Mouse (Mus musculus): Measurements from ENCODE around the gene Rhebl1.

The Rhebl1 gene

DNA sequence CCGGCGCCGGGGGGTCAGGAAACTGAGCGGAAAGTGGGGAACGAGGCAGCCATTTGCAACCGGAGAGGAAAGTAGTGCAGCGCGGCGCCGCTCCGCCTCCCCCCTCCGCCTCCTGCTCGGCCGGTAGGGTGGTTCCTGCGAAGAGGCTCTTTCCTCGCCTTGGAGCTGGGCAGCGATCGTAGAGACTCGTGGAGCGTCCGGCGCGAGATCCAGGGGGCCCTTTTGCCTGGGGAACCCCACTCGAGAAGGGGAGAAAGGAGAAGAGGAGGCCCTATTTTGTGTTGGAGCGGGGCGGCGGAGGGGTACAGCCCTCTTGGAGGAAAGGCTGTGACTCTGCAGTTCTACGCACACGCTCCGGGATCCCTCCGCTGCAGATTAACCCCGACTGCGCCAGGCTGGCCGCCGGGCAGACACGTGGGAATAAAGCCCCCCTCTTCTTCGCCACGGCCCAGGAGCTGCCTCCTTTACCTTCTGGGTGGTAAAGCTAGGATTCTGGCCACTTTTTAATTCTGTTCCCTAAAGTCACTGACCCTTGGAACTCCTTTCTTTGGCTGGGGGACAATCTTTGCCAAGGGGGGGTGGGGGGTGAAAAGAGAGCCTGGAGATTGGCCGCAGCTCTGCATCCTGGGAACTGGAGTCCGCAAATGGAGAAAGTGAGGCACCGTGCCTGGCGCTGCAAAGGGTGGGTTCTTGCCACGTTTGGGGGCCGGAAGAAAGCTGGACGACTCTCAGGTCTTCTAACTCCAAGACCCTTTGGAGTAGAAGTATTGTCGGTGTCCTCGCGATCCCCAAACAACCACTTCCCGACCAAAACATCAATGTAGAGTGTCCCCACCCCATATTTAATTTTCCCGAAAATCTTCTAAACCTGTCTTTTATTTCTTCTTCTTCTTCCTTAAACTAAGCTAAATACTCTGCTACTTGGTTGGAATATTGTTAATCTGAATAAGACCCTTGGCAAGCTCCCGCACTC, 22.1 kb downstream of the Rhebl1 start:
- peak; percentile 93 to 99 for DNase-seq (ENCODE audit: inconsistent age in 2 of 2, low spot score in 1 of 2)

DNA sequence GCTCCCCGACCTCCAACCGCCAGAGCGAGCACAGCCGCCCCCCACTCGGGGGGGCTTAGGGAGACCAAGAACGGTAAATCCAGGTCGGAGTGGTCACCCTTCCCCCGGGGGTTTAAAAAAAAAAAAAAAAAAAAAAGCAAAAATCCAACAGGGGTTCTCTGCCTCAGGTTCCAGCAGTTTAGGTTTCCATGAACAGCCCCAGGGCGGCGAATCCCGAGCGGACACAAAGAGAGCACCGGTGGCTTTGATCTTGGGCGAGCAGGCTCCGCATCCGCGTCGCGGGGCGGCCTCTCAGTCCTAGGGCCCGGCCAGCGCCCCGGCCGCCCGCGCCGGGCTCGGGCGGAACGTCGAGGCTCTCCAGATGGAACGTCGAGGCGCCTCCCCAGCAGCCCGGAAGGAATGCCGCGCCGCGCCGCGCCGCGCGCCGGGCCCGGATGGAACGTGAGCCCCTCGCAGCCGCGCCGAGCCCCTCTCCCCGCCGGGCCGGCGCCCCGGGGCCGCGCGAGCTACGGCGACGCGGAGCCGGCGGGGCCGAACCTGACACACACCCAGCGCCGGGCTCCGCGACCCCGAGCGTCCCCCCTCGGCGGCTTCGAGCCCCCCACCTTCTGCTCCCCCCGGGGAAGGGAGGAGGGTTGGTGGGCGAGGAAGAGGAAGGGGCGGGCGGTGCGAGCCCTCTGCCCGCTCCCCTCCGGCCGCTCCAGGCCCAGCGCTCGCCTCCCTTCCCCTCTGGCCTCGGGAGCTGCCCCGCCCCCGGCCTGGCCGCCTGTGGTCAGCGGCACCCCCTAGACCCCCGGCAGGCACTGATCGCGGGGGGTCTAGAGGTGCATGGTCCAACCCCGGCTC, 23.0 kb downstream of the Rhebl1 start, which contains the start of gene Kmt2d:
Kmt2d (minus strand) TSS at position 135 of the 846 bp plus-strand sequence.
- DNase-seq (ENCODE audit: inconsistent age in 2 of 2, low spot score in 1 of 2): no peak

DNA sequence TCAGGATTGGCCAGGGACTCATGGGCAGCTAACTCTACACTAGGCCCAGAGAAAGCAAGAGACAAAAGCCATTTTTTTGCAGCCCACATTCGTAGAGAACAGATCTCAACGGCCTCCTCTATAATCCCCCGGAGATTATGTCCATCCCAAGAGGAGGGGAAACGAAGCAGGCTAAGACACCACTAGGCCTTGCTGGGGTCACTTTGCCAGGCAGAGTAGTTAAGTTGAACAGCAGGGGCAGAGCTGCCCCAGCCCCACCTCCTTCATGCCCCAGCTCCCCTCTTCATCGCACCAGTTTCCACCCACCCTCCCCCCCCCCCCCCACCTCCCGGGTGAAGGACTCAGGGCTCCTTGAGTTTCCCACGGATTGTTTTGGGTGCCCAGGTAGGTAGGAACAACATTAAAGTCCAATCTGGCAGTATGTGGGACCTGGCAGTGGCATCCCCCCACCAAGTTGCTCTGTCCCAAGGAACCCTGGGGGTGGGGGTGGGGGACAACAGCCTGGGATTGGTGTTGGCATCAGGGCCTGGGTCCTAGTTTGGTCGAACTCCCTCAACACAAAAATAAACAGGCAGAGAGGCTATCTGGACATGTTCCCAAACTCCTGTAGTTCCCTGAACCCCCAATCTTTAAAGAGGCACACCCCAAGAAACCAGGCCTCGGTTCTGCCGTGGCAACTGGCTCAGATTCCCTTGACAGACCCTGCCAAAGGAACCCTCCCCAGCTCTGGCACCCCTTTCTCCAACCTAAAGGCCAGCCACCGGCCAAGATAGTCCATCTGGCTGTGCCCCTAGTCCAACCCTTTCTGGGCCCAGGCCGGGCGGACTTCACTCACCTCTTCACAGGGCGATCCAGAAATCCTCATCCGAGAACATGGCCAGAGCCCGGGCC, 23.9 kb downstream of the Rhebl1 start:
- peak in 1 of 2 experiments; percentile 77 for DNase-seq (ENCODE audit: inconsistent age in 2 of 2, low spot score in 1 of 2)

DNA sequence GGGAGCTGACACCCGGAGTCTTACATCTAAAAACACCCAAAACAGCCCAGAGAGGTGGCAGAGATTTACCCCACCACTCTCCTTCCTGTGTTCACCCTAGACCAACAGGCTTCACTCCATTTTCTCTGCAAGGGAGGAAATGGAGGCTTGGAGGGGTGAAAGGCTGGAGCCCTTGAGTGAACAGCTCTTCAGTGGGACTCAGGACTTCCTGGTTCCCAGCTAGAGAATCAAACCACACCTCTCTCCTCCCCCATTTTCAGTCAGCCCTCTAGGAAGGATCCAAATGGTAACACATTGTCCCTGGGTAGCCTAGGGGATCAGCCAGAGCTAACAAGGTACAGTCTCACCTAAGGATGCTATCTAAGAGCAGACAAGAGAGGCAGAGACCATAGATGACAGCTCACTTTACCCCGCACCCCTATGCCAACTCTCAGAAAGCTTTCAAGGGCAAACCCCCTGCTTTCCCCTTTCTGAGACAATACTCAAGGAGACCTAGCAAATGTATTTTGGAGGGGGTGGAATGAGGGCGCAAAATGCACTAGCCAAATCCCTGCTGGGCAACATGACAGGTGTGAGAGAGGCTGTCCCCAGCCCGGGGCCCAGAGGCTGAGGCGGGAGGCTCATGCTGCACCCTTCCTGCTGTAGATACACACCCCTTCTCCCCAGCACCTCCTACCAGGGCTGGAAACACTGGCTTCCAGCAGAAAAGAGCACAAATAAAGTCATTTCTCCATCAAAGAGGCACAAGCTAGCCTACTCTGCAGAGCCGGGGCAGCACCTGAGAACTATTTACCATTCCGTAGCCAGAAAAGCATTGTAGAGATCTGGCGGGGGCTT, 24.8 kb downstream of the Rhebl1 start:
- DNase-seq (ENCODE audit: inconsistent age in 2 of 2, low spot score in 1 of 2): peak in 1 of 2 experiments; percentile 73

DNA sequence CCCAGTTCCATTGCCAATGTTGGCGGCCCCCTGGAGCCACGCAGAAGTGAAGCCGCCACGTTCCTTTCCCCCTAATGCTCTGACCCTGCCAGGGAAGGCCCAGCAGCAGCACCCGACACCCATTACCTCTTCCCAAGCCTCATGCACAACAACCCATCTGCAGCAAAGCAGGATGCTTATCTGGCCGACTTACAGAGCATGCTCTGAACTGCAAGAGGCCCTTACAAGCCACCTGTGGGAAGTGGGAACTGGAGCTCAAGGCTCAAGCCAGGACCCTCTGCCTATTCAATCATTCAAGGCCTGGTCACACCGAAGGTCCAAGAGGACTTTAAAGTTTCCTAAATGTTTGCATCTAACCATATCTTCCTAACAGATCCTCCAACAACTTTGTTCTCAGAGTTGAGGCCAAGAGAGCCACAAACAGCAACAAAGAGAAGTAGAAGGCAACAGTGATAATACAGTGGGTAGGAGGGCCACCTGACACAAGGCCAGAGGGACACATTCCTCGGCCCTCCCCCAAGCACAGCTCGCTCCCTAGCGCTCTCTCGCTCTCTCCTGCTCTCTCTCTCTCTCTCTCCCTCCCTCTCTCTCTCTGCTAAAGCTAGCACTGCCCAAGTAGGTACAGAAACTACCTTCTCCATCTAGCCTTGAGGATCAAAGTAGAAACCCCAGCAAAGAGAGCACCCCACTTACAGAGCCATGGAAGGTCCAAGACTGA, 25.8 kb downstream of the Rhebl1 start:
- DNase-seq (ENCODE audit: inconsistent age in 2 of 2, low spot score in 1 of 2): no peak

DNA sequence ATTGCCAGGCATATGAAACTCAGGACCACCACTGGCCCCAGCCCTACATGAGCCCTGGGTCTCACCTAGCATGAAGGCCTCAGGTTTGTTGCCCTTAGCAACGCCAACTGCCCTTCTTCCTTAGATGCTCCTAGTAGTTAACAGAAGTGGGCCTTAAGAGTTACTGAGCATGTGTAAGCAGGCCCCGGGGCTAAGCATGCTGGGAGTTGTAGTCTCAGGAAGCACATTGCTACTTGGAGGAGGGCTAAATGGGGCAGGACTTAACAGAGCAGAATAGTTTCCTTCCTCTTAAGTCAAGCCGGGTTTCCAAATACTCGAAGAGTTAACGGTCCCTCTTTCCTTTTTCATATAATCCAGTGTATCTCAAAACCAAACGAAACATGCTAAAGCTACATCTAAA, 27.0 kb downstream of the Rhebl1 start:
- peak; percentile 54 to 84 for DNase-seq (ENCODE audit: inconsistent age in 2 of 2, low spot score in 1 of 2)

DNA sequence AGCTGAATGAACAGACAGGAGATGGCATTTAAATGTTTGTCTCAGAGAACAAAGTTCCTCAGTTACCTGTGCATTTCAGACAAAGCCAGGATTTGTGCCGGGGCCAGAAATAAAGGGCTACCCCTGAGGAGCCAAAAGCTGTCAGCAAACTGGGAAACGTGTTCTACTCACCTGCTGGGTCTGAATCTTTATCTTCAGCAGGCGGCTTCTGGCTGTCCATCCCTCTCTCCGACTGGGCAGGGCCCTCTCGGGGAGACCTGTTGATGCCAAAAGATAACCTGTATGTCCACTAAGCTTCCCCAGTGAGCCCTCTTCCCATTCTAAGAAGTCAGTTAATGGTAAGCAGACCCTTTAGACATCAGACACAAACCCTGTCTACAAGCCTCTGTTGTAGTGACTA, 27.8 kb downstream of the Rhebl1 start:
- DNase-seq (ENCODE audit: inconsistent age in 2 of 2, low spot score in 1 of 2): no peak

DNA sequence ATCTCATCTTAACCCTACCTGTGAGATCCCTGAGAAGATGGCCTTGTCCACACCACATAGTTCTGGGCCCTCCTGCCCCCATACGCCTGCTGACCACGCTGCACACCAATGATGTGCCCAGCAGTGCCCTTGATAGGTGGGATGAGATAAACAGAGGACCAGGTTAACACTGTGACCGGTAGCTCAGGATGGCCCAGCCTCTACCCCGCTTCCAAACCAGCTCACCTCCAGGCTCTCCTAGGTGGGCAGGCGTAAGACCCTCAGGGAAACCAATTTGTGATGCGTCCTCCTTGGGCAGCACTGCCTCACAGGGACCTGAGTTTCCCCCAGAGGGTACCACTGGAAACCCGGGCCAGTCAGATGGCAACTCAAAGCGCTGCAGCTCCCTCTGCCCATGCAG, 28.6 kb downstream of the Rhebl1 start:
- DNase-seq (ENCODE audit: inconsistent age in 2 of 2, low spot score in 1 of 2): no peak

DNA sequence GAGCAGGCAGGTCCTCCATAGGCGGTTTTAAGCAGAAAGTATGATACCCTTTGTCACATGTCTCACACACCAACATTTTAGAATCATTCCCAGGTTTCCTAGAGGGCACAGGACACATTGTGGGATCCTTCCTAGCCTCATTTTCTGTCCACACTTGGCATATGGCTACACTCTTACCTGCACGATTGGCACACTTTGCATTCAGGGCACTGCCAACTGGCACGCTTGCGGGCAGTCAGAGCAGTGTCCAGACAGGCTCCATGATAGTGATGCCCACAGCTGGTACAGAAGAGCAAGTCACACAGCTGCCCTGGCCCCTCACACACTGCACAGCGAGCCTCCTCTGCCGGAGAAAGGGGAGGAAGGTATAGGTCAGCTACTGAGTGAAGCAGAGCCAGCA, 29.4 kb downstream of the Rhebl1 start:
- DNase-seq (ENCODE audit: inconsistent age in 2 of 2, low spot score in 1 of 2): no peak

DNA sequence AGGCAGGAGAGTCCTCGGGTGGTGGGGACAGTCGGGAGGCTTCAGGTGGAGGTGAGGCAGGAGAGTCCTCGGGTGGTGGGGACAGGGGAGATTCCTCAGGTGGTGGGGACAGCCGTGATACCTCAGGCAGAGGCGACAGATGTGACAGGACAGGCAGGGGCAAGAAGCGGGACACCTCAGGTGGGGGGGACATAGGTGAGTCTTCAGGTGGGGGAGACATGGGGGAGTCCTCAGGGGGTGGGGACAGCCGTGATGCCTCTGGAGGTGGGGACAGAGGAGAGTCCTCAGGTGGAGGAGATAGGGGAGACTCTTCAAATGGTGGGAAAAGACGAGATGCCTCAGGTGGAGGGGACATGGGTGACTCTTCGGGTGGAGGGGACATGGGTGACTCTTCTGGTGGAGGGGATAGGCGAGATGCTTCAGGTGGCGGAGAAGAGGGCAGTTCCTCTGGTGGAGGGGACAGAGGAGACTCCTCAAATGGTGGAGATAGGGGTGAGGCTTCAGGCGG, 30.8 kb downstream of the Rhebl1 start:
- no peak for DNase-seq (ENCODE audit: inconsistent age in 2 of 2, low spot score in 1 of 2)

DNA sequence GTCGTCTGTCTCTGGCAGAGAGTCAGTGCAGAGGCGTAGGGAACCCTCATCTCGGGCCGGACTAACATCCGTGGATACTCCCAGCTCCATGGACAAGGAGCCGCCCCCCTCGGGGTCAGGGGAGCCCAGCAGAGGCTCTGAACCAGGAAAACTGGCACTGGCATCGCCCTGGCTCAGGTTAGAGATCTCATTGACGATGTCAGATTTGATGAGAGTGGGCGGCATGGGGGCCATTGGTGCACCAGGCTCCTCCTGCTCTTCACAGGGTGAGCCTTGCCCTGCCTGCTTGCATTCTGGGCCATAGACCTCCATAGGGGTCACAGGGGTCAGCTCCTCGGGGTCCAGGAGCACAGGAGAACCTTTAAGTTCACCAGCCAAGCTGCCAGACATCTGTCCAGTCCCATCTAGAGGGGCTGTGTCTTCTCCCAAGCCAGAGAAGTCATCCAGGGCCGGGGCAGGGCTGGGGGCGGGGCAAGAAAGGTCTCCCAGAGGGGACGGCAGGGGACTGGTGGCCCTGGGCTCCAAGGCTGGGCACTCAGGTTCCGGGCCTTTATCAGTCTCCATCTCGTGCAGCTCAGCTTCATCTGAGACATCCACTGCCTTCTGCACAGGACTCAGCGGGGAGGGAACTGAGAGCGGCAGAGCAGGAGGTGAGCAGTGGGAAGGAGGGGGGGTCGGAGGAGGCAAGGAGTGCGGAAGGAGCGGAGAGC, 32.5 kb downstream of the Rhebl1 start:
- no peak for DNase-seq (ENCODE audit: inconsistent age in 2 of 2, low spot score in 1 of 2)

DNA sequence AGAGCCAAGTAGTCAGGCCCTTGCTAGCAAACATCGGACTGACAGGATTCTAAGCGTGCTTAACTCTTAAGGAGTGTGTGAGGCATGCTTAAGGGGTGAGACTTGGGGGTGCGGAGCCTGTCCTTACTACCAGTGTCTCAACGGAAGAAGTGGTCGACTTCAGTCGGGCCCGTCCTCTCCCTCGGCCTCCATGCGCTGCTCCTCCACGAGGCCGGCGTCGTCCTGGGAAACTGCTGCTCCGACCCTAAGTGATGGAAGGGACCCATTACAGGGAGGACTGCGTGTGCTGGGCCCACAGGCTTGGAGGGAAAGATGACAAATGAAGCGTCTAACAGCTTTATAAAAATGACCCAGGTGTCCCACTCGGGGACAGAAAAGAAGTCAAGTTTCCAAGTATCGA, 33.4 kb downstream of the Rhebl1 start:
- no peak for DNase-seq (ENCODE audit: inconsistent age in 2 of 2, low spot score in 1 of 2)

DNA sequence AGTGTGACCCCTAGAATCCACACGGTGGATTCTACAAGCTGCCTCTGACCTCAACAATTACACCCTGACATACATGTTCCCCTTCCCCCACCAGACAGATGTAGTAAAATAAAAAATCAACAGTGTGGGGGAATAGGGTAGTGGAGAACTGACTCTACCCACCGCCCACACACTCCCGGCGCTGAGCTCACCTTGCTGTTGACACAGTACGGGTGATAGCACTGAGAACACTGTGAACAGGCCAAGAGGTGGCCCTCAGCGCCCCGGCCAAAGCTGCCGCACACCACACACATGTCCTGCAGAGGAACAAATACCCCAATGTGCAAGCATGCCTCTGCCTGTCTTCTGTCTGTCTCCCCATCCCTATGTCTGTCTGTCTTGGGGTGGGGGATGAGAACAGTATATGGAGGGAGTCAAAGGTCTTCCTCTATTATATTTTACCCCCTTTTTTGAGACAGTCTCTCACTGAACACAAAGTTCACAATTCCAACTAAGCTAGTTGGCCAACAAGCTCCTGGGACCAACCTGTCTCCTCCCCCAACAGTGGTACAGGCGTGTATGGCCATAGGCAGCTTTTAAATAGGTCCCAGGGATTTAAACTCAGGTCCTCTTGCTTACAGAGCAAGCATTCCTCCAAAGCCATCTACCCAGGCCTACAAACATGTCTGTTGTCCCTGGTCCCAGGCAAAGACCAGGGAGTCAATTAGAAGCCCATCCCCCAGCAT, 34.9 kb downstream of the Rhebl1 start:
- no peak for DNase-seq (ENCODE audit: inconsistent age in 2 of 2, low spot score in 1 of 2)

DNA sequence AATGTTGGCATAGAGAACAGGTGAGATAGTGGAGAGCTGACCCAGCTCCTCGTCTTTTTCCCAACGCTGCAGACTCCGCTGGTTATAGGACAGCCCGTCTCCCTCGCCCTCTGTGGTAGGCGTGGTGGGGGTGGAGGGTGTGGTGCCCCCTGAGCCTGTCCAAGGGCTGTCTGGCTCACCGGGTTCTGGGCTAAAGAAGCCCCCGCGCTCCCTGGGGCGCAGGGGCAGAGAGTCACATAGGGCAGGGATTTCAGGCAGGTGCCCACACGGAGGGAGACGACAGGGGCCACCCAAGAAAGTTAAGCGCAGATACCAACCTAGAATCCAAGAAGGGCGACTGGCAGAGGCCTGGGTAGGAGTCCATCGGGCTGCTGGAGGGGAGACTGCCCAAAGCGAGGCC, 40.1 kb downstream of the Rhebl1 start:
- DNase-seq (ENCODE audit: inconsistent age in 2 of 2, low spot score in 1 of 2): peak in 1 of 2 experiments; percentile 6

DNA sequence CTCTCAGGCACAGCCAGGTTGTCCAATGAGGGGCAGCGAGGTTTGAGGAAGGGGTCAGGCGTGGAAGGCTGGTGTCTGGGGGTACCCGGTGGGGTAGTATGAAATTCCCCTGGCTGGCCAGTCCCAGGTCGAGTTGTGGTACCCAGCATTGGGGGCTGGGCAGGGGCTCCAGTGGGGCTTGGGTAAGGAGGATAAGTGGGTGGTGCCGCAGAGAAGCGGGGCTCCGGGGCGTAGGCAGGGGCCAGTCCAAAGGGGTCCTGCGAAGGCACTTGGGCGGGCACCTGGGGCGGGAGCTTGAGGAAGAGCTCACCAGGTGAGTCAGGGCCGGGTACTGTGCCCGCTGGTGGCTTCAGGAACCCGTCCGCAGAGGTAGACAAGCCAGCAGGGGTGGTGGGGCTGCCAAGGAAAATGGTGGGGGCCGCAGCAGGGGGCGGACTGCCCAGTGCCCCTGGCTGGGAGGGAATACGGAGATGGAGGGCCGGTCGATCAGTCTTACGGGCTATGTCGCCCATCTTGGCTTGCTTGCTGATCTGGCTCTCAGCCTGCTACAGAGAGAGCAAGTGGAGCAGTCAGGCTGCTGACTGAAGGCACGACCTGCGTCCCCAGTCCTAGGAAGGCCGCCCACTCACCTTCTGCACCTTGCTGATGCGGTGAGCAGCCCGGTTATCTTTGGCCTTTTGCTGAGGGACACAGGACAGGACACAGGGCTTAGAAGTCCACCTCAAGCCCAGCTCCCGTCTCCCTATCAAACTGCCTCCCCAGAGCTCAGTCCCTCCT, 41.0 kb downstream of the Rhebl1 start:
- peak in 1 of 2 experiments; percentile 19 for DNase-seq (ENCODE audit: inconsistent age in 2 of 2, low spot score in 1 of 2)

DNA sequence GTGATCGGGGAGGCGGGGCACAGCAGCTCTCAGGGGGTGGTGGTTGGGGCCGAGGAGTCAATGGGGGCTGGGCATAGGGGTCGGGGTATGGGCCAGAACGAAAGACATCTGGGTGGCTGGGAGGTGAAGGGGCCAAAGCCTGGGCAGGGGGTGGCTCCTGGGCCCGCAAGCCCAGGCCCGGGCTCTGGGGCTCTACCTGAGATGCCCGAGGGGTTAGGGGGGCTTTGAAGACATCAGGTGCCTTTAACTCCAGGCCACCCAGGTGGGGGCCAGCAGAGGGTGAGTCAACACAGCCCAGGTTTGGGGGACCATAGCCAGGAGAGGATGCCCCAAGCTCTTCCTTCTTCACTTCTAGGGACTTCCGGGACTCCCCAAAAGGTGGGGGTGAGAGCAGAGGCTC, 41.6 kb downstream of the Rhebl1 start:
- DNase-seq (ENCODE audit: inconsistent age in 2 of 2, low spot score in 1 of 2): no peak

DNA sequence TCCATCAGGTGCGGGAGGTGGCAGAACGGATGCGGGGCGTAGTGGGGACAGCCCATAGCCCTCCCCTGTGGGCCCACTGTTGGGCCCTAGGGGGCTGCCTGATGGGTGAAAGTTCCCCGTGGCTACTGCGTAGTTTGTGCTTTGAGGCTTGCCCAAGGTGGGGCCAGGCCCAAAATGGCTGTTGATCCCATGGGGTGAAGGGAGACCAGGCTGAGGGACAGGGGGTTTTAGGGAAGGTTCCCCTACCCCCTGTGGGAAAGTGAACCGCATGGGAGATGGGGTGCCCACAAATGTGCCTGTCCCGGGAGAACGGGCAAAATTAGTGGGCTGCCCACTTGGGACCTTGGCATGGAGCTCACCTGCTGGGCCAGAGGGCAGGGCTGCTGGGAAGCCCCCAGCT, 42.3 kb downstream of the Rhebl1 start:
- DNase-seq (ENCODE audit: inconsistent age in 2 of 2, low spot score in 1 of 2): peak in 1 of 2 experiments; percentile 6

All from adrenal gland, adult (tissue).